Mouse (Mus musculus): ENCODE results near the gene Pacsin2. TPM values are rescaled to one million over a fixed set of nuclear protein-coding genes. Genes with fewer than 3 reads are reported as not detected.

Gene Pacsin2
- total RNA-seq, 1 experiment from 2014 or later: 84.3 TPM

DNA sequence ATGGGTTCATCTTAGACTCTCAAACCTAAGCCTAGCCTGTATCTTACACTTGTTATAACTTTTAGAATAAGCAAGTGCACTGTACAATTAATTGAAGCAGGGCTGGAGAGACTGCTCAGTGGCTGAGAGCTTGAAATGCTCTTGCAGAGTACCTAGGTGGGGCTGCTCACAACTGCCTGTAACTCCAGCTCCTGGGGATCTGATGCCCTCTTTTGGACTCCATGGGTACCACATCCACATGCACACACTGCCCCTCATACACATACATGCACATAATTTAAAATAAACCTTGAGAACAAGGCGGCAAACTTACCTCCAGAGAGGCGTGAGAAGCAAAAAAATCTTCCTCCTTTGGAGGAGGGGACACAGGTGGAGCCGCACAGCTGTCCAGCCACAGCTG lies 132.0 kb downstream of the Pacsin2 start:
- DNase-seq: peak; percentile 40

DNA sequence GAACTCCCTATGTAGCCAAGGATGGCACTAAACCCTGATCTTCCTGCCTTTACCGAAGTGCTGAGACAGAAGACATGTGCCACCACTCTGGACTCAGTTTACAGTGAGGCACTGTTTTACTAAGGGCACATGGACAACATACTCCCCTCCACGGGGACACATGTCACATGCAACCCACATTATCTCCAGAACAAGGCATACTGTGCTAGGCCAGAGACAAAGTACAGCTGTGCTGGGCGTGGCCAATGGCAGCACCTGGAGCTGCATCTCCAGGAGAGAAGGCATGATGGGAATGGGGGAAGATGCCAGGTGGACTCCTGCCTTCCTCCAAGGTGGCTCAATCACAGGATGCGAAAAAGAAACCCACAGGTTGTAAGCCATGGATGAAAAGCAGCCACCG lies 135.5 kb downstream of the Pacsin2 start:
- no peak for DNase-seq

Other genes starting within 250 kb of the Pacsin2 start
- gene A4galt, start 212.8 kb downstream of the Pacsin2 start, total RNA-seq (2021): 10.1 and 12.5 TPM in 2 replicates
- 19.9 and 25.2 TPM in 2 replicates for gene Arfgap3, start 114.4 kb downstream of the Pacsin2 start, total RNA-seq (2021)
- 6.6 and 7.1 TPM in 2 replicates for gene Ttll1, start 46.3 kb upstream of the Pacsin2 start, total RNA-seq (2021)
- gene Bik, start 62.3 kb upstream of the Pacsin2 start, total RNA-seq (2021): 7.1 and 8.4 TPM in 2 replicates
- gene Tspo, start 99.0 kb upstream of the Pacsin2 start, total RNA-seq (2021): 344 and 362 TPM in 2 replicates
- 34.6 and 41.1 TPM in 2 replicates for gene Mcat, start 99.2 kb upstream of the Pacsin2 start, total RNA-seq (2021)
- 22.3 and 22.6 TPM in 2 replicates for gene Ttll12, start 130.6 kb upstream of the Pacsin2 start, total RNA-seq (2021)